Mouse (Mus musculus) embryo, embryonic 10 days (tissue): ENCODE data around the gene Supt3.

Experiments
- DNase-seq: peaks from one replicate; pipeline ENCODE4 v3.0.0-alpha.2; 2015; ENCODE audit warnings: low spot score

Gene Supt3

DNA sequence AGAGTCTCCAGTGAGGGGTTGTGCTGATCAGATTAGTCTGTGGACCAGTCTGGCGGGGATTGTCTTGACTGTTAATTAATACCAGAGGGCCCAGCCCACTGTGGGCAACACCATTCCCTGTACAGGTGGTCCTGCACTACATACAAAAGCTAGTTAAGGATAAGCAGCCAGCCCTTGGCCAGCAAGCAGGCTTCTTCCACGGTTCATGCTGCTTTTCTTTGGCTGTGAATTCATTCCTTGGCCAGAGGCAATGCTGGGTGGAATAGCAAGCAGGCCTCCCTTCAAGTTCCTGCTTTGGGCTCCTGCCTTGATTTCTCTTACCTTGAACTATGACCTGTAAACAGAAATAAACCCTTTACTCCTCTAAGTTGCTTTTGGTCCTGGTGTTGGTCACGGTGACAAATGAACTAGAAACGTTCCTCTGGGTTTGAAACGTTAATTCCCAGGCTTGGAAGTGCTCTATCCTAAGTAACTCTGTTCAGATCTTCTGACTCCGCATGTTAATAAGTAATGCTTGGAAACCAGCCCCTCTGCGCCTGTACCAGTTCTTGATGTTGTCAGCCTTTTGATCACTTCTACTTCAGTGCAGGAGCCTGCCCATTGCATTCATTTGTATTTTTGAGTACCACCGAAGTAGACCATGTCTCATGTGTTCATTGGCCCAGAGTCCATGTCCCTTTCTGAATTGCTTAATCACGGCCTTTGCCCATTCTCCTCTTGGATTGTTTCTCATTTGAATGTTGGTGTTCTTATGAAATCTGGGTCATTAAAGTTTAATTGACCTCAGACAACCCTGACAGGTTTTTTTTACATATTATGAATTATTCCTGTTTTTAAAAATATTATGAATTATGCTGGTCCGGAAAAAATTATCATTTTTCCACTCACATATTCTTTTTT is 356.8 kb downstream of the Supt3 start:
- no peak for DNase-seq

DNA sequence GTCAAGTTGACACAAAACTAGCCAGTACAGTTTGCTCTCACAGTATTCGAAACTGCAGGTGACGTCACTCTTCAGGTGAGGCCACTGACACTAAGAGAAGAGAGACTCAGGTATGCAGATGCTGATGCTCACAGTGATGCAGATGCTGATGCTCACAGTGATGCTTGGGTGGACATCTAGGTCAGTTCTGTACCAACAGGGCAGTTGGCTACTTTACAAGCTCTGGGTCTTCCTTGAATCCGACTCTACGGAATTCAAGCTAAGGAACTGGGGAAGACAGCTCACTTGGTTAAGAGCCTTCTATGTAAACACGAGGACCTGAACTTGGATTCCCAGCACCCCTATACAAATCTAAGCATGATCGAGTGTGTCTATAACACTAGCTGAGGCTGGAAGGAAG is 359.5 kb downstream of the Supt3 start:
- DNase-seq, result no peak

DNA sequence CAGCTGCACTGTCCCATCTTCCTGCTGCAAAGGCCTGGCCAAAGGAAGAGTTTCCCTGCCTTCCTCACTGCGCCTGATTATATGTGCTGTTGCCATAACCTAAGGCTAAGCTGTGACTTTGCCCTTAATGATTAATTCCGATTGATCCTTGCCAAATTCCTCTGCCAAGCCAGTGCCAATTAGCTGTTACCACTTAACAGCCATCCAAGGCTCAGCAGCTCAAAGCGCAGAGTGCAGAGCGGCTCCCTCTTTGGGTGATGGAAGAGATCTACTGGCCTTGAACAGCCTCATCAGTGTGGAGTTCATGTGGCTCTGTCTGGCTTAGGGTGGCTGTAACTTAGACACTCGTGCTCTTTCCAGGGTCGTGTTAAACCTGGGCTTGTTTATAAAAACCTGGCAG is 366.1 kb downstream of the Supt3 start:
- DNase-seq, result no peak

DNA sequence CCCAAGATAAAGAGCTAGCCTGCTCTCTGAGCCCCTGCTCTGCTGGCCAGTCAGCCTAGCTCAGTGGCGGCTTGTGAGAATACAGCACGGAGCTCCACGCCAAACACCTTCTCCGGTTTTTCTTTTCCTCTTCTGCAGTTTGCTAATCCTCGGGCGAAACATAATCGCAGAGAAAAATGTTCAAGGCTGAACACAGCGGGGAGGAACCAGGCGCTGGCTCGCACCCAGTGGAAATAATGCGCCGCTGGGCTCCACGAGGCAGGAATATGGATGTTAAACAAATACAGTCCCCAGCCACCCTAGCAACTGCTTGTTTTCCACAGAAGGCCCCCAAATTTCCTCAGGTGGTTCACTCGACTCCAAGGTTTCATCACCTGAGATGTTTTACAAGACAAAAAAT is 367.7 kb downstream of the Supt3 start:
- DNase-seq, result no peak

DNA sequence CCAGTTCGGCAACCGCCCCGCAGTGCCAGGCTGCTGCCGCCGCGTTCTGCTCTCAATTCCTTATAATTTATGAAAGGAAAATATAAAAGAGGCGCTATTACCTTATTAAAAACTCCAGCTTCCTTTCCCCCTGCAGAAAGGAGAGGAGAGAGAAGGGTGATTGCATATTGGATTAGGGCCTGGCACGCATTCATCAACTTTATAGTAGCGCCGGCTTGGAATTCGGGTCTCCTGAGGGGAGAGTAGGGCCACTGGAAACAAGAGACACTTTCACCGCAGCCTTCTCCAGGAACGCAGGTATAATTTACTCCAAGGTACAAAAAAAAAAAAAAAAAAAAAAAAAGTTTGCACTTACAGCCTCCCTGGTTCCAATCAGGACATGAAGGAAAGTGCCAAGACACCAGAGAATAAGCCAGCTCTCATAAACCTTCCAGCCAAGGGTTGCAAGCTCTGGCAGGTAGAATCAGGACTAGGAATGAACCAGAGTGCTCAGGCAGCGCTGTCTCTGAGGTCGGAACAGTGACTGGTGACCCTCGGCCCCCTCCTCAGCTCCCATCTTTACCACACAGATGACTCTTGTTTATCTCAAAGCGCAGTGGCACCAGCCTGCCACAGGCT is 374.5 kb downstream of the Supt3 start:
- no peak for DNase-seq

DNA sequence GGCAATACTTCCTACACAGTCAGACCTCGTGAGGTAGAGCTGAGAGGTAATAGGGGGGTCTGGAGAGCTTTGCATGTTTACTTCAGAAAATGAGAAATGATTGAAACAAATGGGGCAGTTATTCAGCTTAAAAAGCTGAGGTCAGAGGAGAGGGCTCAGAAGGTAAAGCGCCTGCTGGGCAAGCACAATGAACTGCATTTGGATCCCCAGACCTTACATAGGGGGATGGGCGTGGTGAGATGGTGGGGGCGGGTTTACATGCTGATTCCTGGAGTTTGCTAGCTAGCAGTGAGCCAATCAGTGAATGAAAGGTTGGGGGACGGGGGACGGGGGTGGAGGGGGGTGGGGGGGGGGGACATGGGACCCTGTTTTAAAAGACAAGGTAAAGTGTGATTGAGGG is 376.8 kb downstream of the Supt3 start:
- DNase-seq, result peak; percentile 26

DNA sequence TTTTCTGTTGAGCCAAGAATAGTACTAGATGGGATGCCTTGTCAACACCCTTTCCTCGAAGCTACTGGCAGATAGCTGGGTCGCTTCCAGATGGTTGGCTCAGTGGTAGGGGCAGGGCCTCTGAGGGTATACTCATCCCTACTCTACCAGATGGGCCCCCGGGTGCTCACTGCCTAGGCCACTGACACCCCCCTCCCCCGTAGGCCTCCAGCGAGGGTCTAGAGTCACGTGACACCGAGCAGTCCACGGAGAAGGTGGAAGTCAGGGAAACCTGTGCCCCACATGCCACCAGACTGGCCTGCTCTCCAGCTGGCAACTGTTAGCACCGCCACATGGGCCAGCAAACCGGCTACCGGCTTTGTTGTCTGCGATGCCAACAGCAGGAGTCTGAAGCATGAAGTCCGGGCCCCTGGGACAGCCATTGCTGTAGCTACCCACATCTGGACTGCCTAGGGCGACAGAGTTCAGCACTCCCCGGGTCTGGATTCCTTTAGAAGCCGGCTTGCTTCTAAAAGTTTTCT is 381.3 kb downstream of the Supt3 start:
- peak; percentile 34 for DNase-seq

DNA sequence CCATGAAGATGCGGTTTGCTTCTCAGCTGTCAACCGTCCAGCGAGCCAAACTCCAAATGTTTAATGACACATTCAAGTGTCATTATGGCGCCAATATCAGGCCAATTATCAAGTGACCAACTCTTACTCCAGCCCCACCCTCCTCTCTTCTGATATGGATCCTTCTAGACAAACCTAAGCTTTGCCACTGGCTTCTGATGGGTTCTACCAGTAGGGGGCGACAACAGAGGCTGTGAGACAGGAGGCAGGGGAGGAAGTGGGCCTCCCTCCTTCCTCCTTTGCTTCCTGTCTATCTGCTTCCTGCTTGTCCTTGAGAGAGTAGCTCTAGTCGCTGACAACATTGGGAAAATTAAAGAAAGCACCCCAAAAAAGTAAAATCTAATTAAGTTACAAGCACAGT is 383.7 kb downstream of the Supt3 start:
- no peak for DNase-seq

DNA sequence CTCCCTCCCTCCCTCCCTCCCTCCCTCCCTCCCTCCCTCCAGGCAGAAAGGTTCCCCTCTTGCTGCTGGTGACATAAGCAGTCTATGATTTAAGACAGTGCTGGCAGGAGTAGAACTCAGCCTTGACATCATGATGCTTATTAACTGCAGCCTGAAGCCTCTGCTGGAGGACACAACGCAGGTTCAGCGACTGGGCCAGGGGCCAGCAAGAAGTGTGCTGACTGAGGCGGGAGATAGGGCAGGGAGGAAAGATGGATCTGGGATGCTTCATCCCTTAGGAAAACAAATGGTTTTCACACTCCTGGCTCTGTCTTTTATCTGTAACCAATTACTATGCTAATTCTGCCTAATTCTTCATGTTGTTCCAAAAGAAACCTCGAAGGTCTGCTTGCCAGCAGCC is 388.8 kb downstream of the Supt3 start:
- no peak for DNase-seq
